Mouse (Mus musculus): ENCODE results near the gene Lpp.

DNA sequence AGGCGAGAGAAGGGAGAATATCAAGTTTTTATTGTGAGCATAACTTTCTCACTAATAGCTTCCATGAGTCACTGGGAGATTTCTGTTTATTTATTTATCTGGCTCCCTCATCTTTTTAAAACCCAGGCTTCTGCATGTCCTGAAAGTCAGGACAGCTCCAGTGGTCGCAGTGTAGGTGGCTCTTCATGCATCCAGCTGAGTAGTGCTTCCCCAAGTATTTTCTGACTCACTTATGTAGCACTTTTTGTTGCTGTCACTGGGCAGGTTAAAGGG, 98.1 kb downstream of the Lpp start:
- no peak for TF ChIP-seq POLR2A (IDR thresholded peaks at IDR 0.05; ENCODE audit: borderline replicate concordance, control insufficient read depth, low read depth, low read length)
- TF ChIP-seq CTCF (IDR thresholded peaks at IDR 0.05; ENCODE audit: control insufficient read depth, insufficient read depth, low read length) = no peak
